Mouse (Mus musculus) thymus, adult 2 months (tissue): Measurements from ENCODE around the gene Mmp14.

Experiments used
- CTCF ChIP-seq: fragments of 200-500 bp; IDR thresholded peaks from 2 replicates; pipeline ENCODE4 v1.5.1; 2012; ENCODE audit warnings: mild to moderate bottlenecking, control low read depth, low read length, moderate library complexity, borderline replicate concordance; ENCODE audit not compliant: control insufficient read depth, poor library complexity, insufficient read depth; ENCODE audit errors: extremely low read depth
- POLR2A ChIP-seq: fragments of 200-500 bp; IDR thresholded peaks from 2 replicates; pipeline ENCODE4 v1.6.1; 2012; ENCODE audit warnings: mild to moderate bottlenecking, low read length, control low read depth, moderate library complexity; ENCODE audit not compliant: control insufficient read depth, poor library complexity, insufficient read depth; ENCODE audit errors: extremely low read depth

- TF ChIP-seq CTCF (no peak), POLR2A (no peak)
These were observed 1.9 kb upstream of the Mmp14 start for GRCm38 (mm10) chr14:54429332-54430093.
